Mouse (Mus musculus) intestine, embryonic 14.5 days (tissue): ENCODE results near the gene Frrs1. TPM values are rescaled to one million over a fixed set of nuclear protein-coding genes. Genes with fewer than 3 reads are reported as not detected.

Source experiments
- ATAC-seq: fragments of 200-750 bp; cut with Nextera tagmentation; replicated peaks from 2 replicates; pipeline ENCODE4 v1.8.0; 2017; ENCODE audit warnings: low read depth, moderate number of reproducible peaks, moderate TSS enrichment, moderate library complexity; ENCODE audit not compliant: low FRiP score, low TSS enrichment
- DNase-seq: peaks from one replicate; pipeline ENCODE4 v3.0.0-alpha.2; 2018; ENCODE audit warnings: low spot score
- H3K27ac ChIP-seq: fragments of 300-500 bp; sonication (generic); 2 replicates; pipeline ENCODE4 v1.5.1; 2014; ENCODE audit warnings: low read depth, mild to moderate bottlenecking, control low read depth
- H3K27me3 ChIP-seq: fragments of 300-500 bp; sonication (generic); replicated peaks from 2 replicates; pipeline ENCODE4 v1.6.1; 2014; ENCODE audit warnings: low read length, control low read depth; ENCODE audit not compliant: control insufficient read depth, insufficient read depth
- H3K36me3 ChIP-seq: fragments of 300-500 bp; sonication (generic); 2 replicates; pipeline ENCODE4 v1.6.1; 2014; ENCODE audit warnings: low read length, control low read depth; ENCODE audit not compliant: control insufficient read depth, insufficient read depth
- H3K4me1 ChIP-seq: fragments of 300-500 bp; sonication (generic); replicated peaks from 2 replicates; pipeline ENCODE4 v1.6.1; 2014; ENCODE audit warnings: low read length, control low read depth, mixed read lengths; ENCODE audit not compliant: control insufficient read depth, insufficient read depth
- H3K4me2 ChIP-seq: fragments of 300-500 bp; sonication (generic); 2 replicates; pipeline ENCODE4 v1.6.1; 2014; ENCODE audit warnings: low read length
- H3K4me3 ChIP-seq: fragments of 300-500 bp; sonication (generic); 2 replicates; pipeline ENCODE4 v1.5.1; 2014; ENCODE audit warnings: low read depth, low read length, control low read depth, mixed read lengths
- H3K9ac ChIP-seq: fragments of 300-500 bp; sonication (generic); 2 replicates; pipeline ENCODE4 v1.6.1; 2014; ENCODE audit warnings: mild to moderate bottlenecking, low read length
- H3K9me3 ChIP-seq: fragments of 300-500 bp; sonication (generic); 2 replicates; pipeline ENCODE4 v1.6.1; 2016; ENCODE audit warnings: low read length, control low read depth; ENCODE audit not compliant: control insufficient read depth
- WGBS: fragments of 180-500 bp; shearing (Covaris S2); extraction: QIAGEN DNeasy Blood & Tissue Kit; methylation state at CpG from one replicate; pipeline ENCODE4 v1.1.7; 2014; 5-methylcytosine and 5-hydroxymethylcytosine counted together
- polyA plus RNA-seq: library from polyadenylated mRNA; unstranded; fragments of >200 nt; fragmentation: Nextera tagmentation; extraction: Ambion mirVana; gene quantifications from 2 replicates; pipeline ENCODE4 v1.2.1, GENCODE M21; 2014

Frrs1 gene
- polyA plus RNA-seq, 1 experiment from 2014 or later = 36.7 TPM

DNA sequence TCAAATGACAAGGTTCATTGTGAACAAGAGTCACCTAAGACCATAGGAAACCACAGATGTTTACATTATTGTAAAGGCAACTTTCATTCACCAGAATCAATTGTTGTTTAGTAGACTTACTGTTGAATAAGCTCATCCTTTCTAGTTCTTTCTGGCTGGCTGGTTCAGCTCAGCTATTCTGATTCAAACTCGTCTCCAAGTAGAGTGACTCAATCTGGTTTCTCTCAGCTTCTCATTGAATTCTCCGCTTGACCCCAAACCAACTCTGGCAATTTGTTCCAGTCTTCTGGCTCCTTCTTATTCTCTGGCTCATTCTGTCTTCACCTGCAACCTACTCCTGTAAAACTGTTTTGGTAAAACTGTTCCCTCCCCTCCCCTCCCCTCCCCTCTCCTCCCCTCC lies 18.0 kb upstream of the Frrs1 start:
- no peak overlapping the region for H3K9ac ChIP-seq
- H3K4me3 ChIP-seq = no peak overlapping the region
- no peak for ATAC-seq
- no peaks in the 10 kb centered on the region for H3K9me3 ChIP-seq
- H3K27me3 ChIP-seq = no peaks in the 10 kb centered on the region
- H3K27ac ChIP-seq = no peak overlapping the region
- H3K4me1 ChIP-seq = no peaks in the 10 kb centered on the region
- no peak overlapping the region for H3K4me2 ChIP-seq
- WGBS = 89% methylated on average over 2 of the region's 2 CpGs
- no peaks in the 10 kb centered on the region for H3K36me3 ChIP-seq
- no peak for DNase-seq

DNA sequence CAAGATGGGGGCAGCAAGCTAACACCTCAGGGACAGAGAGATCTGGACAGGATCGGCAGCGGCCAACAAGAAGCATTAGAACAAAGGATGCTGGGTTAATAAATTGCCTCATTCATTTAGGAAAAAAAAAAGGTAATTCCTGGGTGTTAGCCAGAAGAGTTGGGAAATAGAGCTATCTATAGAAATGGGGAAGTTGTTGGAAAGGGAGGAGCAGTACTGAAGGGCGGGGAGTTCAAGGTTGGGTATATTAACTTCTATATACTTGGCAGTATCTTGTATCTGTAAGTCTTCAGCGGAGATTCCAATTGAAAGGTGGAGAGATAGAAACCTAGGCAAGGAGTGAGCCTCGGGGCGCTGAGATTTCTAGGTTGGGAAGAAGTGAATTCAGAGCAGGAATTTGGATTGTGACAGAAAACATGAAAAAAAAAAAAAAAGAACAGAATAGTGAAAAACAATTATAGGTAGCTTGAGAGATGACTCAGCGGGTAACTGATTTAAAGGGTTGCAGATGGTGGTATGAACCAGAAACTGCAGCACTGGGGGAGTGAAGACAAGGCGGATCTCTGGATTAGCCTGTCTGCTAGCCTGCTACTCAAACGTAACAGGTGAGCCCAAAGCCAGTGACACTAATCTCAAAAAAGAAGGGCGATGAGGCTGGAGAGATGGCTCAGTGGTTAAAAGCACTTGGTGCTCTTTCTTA lies 14.2 kb upstream of the Frrs1 start:
- H3K36me3 ChIP-seq = no peaks in the 10 kb centered on the region
- no peak overlapping the region for H3K27ac ChIP-seq
- WGBS = 85% methylated on average over 10 of the region's 10 CpGs
- H3K4me2 ChIP-seq = no peak overlapping the region
- no peaks in the 10 kb centered on the region for H3K9me3 ChIP-seq
- ATAC-seq (no peak), DNase-seq (no peak)
- no peak overlapping the region for H3K9ac ChIP-seq
- H3K4me1 ChIP-seq = no peaks in the 10 kb centered on the region
- H3K27me3 ChIP-seq = no peaks in the 10 kb centered on the region
- H3K4me3 ChIP-seq = no peak overlapping the region

DNA sequence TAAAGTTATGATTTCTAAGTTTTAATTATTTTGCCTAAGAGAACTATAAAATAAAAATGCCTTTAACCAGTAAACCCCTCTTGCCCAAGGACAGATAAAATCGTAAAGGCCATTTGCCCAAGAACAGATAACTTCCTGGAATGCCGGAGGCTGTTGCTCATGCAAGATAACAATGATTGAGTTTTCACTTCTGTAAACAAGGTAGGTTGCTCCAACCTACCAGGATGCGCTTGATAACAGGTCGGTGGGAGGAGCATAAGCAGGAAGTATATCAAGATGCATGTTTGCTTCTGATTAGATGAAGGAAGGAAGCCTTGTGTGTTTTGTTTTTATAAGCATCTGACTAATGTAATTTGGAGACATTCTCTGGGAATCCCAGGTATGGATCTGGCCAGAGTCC lies 13.2 kb upstream of the Frrs1 start:
- H3K9ac ChIP-seq = no peak overlapping the region
- no peaks in the 10 kb centered on the region for H3K4me1 ChIP-seq
- H3K27me3 ChIP-seq = no peaks in the 10 kb centered on the region
- no peak for DNase-seq
- no peak overlapping the region for H3K4me3 ChIP-seq
- H3K4me2 ChIP-seq = no peak overlapping the region
- H3K36me3 ChIP-seq = no peaks in the 10 kb centered on the region
- WGBS = 54% methylated on average over 4 of the region's 4 CpGs
- H3K27ac ChIP-seq = no peak overlapping the region
- ATAC-seq = no peak
- H3K9me3 ChIP-seq = no peaks in the 10 kb centered on the region

DNA sequence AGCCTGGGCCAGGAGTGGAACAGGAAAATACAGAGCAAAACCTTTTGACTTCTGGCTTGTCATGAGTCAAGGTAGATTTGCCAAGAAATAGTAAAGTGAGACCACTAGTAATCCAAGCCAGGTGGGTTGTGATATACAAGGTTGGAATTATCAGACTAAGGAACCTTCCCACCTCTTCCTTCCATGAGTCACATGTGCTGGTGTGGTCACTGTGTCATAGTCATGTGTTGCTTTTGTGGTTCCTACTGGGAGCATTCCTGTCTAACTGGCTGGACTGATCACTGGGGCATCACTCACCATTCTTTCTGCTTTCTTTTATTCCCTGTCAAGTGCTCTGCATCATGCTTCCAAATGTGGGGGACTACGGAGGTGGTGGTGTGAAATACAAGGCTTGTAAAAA lies 11.2 kb upstream of the Frrs1 start:
- Histone ChIP-seq H3K27me3 (no peaks in the 10 kb centered on the region), H3K36me3 (no peaks in the 10 kb centered on the region), H3K9ac (no peak overlapping the region), H3K4me3 (no peak overlapping the region), H3K4me1 (no peaks in the 10 kb centered on the region), H3K27ac (no peak overlapping the region), H3K9me3 (no peaks in the 10 kb centered on the region), H3K4me2 (no peak overlapping the region)
- DNase-seq (no peak), ATAC-seq (no peak)
- WGBS = 87% methylated on average over 1 of the region's 1 CpGs

DNA sequence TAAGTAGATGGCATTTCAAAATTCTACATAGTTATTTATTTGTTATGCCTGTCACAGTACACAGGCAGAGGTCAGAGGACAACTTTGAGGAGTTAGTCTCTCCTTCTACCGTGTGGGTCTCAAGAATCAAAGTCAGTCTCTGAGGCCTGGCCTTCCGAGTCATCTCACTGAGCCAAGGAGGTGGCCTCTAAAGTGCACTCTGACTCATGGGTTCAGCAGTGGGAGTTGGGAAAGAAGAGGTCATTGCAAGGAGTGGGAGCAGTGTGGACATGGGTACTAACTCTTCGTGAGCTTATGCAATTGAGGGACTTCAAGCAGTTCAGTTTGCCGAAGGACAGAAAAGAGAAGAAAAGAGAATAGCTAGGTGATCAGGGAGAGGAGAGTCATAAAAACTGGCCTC lies 10.3 kb upstream of the Frrs1 start:
- Histone ChIP-seq H3K4me1 (no peaks in the 10 kb centered on the region), H3K9me3 (no peaks in the 10 kb centered on the region), H3K27ac (no peak overlapping the region), H3K4me2 (no peak overlapping the region), H3K36me3 (no peaks in the 10 kb centered on the region), H3K4me3 (no peak overlapping the region), H3K9ac (no peak overlapping the region), H3K27me3 (no peaks in the 10 kb centered on the region)
- ATAC-seq (no peak), DNase-seq (no peak)
- WGBS = 82% methylated on average over 4 of the region's 4 CpGs

DNA sequence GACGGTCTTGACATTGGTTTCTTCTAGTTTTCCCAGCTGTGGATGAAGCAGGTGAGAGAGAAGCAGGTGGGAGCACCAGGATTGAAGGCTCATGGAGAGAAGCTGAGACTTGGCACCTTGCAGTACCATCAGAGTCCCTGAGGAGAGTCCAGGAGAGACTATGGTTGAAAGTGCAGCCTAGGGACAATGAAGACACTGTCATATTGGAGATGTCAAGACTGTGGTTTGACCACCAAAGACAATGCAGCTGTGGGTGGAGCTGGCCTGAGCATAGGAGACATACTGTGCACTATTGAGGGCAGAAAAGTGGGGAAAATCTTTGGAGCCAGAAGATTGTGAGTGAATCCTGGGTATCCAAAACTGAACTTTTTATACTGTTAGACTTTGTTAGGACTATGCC lies 8.9 kb upstream of the Frrs1 start:
- ATAC-seq (no peak), DNase-seq (no peak)
- Histone ChIP-seq H3K27ac (no peak overlapping the region), H3K4me1 (no peaks in the 10 kb centered on the region), H3K27me3 (no peaks in the 10 kb centered on the region), H3K9me3 (no peaks in the 10 kb centered on the region), H3K9ac (no peak overlapping the region), H3K36me3 (no peaks in the 10 kb centered on the region), H3K4me3 (no peak overlapping the region), H3K4me2 (no peak overlapping the region)
- WGBS = 86% methylated on average over 1 of the region's 1 CpGs

DNA sequence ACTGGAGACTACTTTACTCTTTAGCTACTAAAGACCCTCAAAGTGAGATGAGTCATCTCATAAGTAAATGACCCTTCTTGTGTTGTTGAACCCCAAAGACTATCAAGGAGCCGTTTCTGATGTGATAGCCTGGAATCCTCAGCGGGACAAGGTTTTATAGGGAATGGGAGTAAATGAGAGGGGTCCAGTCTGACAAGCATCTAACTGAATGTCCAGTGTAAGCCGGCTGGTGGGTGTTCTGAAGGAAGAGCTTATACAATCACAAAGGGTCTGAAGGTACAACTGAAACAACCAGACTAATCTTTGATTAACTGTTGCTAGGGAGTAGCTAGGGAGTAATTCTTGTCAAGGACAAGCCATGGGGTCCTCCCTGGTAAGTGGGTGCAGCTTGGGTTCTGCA lies 6.8 kb upstream of the Frrs1 start:
- H3K27ac ChIP-seq = no peak overlapping the region
- WGBS = 88% methylated on average over 3 of the region's 3 CpGs
- H3K27me3 ChIP-seq = no peaks in the 10 kb centered on the region
- no peak overlapping the region for H3K9ac ChIP-seq
- H3K36me3 ChIP-seq = no peaks in the 10 kb centered on the region
- H3K4me1 ChIP-seq = no peaks in the 10 kb centered on the region
- no peak overlapping the region for H3K4me3 ChIP-seq
- ATAC-seq (no peak), DNase-seq (no peak)
- no peak overlapping the region for H3K4me2 ChIP-seq
- H3K9me3 ChIP-seq = no peaks in the 10 kb centered on the region

DNA sequence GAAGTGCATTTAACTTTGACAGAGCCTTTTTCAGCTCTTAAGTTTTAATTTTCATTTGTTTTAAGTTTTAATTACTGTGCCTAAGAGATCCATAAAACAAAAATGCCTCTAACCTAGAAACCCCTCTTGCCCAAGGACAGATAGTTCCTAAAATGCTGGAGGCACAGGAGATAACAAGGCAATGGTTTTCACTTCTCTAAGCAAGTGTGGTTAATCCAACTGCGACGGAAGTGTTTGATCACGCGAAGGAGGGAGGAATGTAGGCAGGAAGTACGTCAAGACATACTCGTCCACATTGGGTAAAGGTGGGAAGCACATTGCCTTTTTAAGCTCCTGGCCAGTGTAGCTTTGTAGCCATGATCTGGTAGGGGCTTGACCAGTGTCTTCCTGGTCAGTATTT lies 1.7 kb upstream of the Frrs1 start:
- DNase-seq = no peak
- WGBS = 72% methylated on average over 6 of the region's 6 CpGs

DNA sequence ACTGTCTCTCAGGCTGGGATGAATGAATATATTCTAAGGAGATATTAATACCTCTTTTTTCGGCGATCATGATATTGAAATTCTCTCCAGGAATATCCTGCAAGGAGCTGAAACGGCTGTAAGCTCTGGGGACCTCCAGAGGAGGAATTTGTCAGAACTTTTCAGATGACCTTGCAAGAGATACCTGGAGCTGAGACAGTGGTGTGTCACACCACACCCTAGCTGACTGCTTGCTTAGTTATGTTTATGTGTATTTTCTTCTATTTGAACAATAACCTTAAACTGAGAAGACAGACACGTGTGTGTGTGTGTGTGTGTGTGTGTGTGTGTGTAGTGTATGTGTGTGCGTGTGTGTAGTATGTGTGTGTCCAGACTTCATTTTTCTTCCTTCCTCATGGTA lies 488 bp downstream of the Frrs1 start:
- ATAC-seq (no peak), DNase-seq (no peak)
- Histone ChIP-seq H3K4me3 (no peak overlapping the region), H3K9ac (no peak overlapping the region), H3K27ac (no peak overlapping the region), H3K36me3 (no peaks in the 10 kb centered on the region), H3K4me1 (peaks cover 5% of the 10 kb centered on the region; the same call in 1 of the 2 replicates), H3K4me2 (no peak overlapping the region), H3K27me3 (no peaks in the 10 kb centered on the region), H3K9me3 (no peaks in the 10 kb centered on the region)
- 81% methylated on average over 5 of the region's 5 CpGs for WGBS

More for the DNA sequence above, 1.7 kb upstream of the Frrs1 start:
- H3K36me3 ChIP-seq = no peaks in the 10 kb centered on the region
- H3K4me2 ChIP-seq = no peak overlapping the region
- H3K4me3 ChIP-seq = no peak overlapping the region
- H3K27me3 ChIP-seq = no peaks in the 10 kb centered on the region
- no peak overlapping the region for H3K9ac ChIP-seq
- no peak overlapping the region for H3K27ac ChIP-seq
- peaks cover 5% of the 10 kb centered on the region; the same call in 1 of the 2 replicates for H3K4me1 ChIP-seq
- H3K9me3 ChIP-seq = no peaks in the 10 kb centered on the region
- ATAC-seq = no peak
